Comparison of ENCODE assay signal across 8 mouse cellular contexts in genomic region chr5:136245541-136246451, GRCm38 (mm10). TPM values are rescaled to one million over a fixed set of nuclear protein-coding genes. Genes with fewer than 3 reads are reported as not detected.
DNase-seq lines count a peak whose midpoint lies in the region; ATAC-seq lines count a peak whose summit lies in the region.

No protein-coding gene starts in this region.

- 17% methylated on average over 15 of the region's 15 CpGs for WGBS in heart, embryonic 13.5 days
- WGBS in hindbrain, embryonic 10.5 days, result 8% methylated on average over 15 of the region's 15 CpGs
- 10% methylated on average over 15 of the region's 15 CpGs for WGBS in midbrain, embryonic 10.5 days

- H3K4me3 ChIP-seq in heart, embryonic 13.5 days, result peak overlapping the region; percentile 79
- H3K4me3 ChIP-seq in hindbrain, embryonic 10.5 days, result peak overlapping the region; percentile 84
- H3K4me3 ChIP-seq in midbrain, embryonic 10.5 days, result peak overlapping the region; percentile 68

- no peak for ATAC-seq in heart, embryonic 13.5 days (ENCODE audit: extremely low read depth, insufficient number of reproducible peaks, low FRiP score, low TSS enrichment)

- H3K36me3 ChIP-seq in heart, embryonic 13.5 days, result peaks cover 10% of the 10 kb centered on the region
- peaks cover 12% of the 10 kb centered on the region for H3K36me3 ChIP-seq in hindbrain, embryonic 10.5 days
- H3K36me3 ChIP-seq in midbrain, embryonic 10.5 days, result peaks cover 19% of the 10 kb centered on the region

- H3K4me2 ChIP-seq in heart, embryonic 13.5 days, result peak overlapping the region; percentile 98

- H3K4me1 ChIP-seq in heart, embryonic 13.5 days, result peaks cover 17% of the 10 kb centered on the region
- peaks cover 59% of the 10 kb centered on the region for H3K4me1 ChIP-seq in hindbrain, embryonic 10.5 days (replicated peaks)
- H3K4me1 ChIP-seq in midbrain, embryonic 10.5 days, result peaks cover 56% of the 10 kb centered on the region

- no peaks in the 10 kb centered on the region for H3K9me3 ChIP-seq in heart, embryonic 13.5 days
- no peaks in the 10 kb centered on the region for H3K9me3 ChIP-seq in hindbrain, embryonic 10.5 days
- no peaks in the 10 kb centered on the region for H3K9me3 ChIP-seq in midbrain, embryonic 10.5 days (replicated peaks)

- no peak for DNase-seq in heart, postnatal 4 days
- DNase-seq in MN1 (ENCODE audit: low spot score), result peak; percentile 85
- peak; percentile 48 for DNase-seq in hindbrain, embryonic 10.5 days (ENCODE audit: low spot score)
- peak; percentile 32 for DNase-seq in midbrain, embryonic 10.5 days (ENCODE audit: low spot score)
- no peak for DNase-seq in ovary, postnatal 14 days (ENCODE audit: low spot score)
- DNase-seq in thymus, adult 18-20 months, result no peak
- DNase-seq in cerebellum, adult 18-20 months, result no peak

- peaks cover 31% of the 10 kb centered on the region for H3K27me3 ChIP-seq in heart, embryonic 13.5 days (replicated peaks)
- H3K27me3 ChIP-seq in hindbrain, embryonic 10.5 days (ENCODE audit: insufficient read depth, poor library complexity, severe bottlenecking), result no peaks in the 10 kb centered on the region
- peaks cover 9% of the 10 kb centered on the region for H3K27me3 ChIP-seq in midbrain, embryonic 10.5 days (ENCODE audit: low read depth, poor library complexity, severe bottlenecking)

- H3K27ac ChIP-seq in heart, embryonic 13.5 days (replicated peaks), result peak overlapping the region; percentile 70; the same call in 1 of the 2 replicates
- H3K27ac ChIP-seq in hindbrain, embryonic 10.5 days, result peak overlapping the region; percentile 92
- peak overlapping the region; percentile 90 for H3K27ac ChIP-seq in midbrain, embryonic 10.5 days (replicated peaks)

- H3K9ac ChIP-seq in heart, embryonic 13.5 days, result peak overlapping the region; percentile 86; the same call in 1 of the 2 replicates

RNA-seq across cellular contexts. Expression of gene Sh2b2, which starts 0.6 kb away (rescaled TPM):
- 1.5 and 1.7 TPM in 2 replicates for polyA plus RNA-seq in heart, embryonic 13.5 days (2015; fragmentation: Nextera tagmentation; extraction: Ambion mirVana)
- total RNA-seq in heart, postnatal 4 days (2021), result 1 to 10 TPM; 2.3 to 2.5 TPM
- polyA plus RNA-seq in hindbrain, embryonic 10.5 days (2016; fragmentation: Nextera tagmentation; extraction: Ambion mirVana), result 14.1 and 17.3 TPM in 2 replicates
- 13.2 and 13.7 TPM in 2 replicates for polyA plus RNA-seq in midbrain, embryonic 10.5 days (2016; fragmentation: Nextera tagmentation; extraction: Ambion mirVana)

RNA-seq across cellular contexts. Expression of gene Prkrip1, which starts 47.0 kb away (rescaled TPM):
- 35.1 and 43.4 TPM in 2 replicates for polyA plus RNA-seq in heart, embryonic 13.5 days (2015; fragmentation: Nextera tagmentation; extraction: Ambion mirVana)
- total RNA-seq in heart, postnatal 4 days (2021), result 10 to 100 TPM; 27.9 to 32.6 TPM
- polyA plus RNA-seq in hindbrain, embryonic 10.5 days (2016; fragmentation: Nextera tagmentation; extraction: Ambion mirVana), result 67.6 and 77.6 TPM in 2 replicates
- 67.7 and 72.9 TPM in 2 replicates for polyA plus RNA-seq in midbrain, embryonic 10.5 days (2016; fragmentation: Nextera tagmentation; extraction: Ambion mirVana)

Comparison
In these comparisons a context has a peak if more than half of its experiments do, and no peak if none do; other contexts are left out.
1. DNase-seq: peak in MN1 (single experiment), hindbrain, embryonic 10.5 days (single experiment) and midbrain, embryonic 10.5 days (single experiment); none in heart, postnatal 4 days (single experiment), ovary, postnatal 14 days (single experiment), thymus, adult 18-20 months (0 of 2) and cerebellum, adult 18-20 months (0 of 2).
2. Peak in every context shown above with its lines, with median percentiles within 50 percentile points of each other: H3K27ac ChIP-seq and H3K4me3 ChIP-seq.